Mouse (Mus musculus): ENCODE measurements at regions not wholly inside any gene's neighbourhood (a gene's known extent, or its start where the extent isn't known, plus 50 kb on each side); places are given as distances from the start of the nearest gene placed in this dataset.

DNA sequence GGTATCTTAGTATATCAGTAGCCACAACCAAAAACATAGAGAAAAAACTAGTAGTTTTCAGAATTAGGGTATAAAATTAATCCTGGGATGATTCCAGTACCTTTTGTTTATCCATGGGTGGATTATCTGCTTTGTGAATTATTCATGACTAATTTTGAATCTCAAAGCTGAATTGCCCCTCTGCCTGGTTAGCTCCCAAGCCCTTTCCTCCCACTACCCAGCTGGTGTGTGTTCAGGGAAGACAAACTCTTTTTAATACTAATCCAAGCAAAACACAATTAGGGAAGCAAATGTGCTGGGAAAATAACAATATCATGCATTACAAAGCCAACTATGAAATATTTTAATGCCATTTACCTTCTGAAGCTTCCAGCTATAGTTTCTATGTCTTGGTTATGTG, 347.4 kb downstream of the Gm43517 start:
- no peak for DNase-seq

- no peak for DNase-seq
These were observed 352.1 kb downstream of the Gm43517 start for GRCm38 (mm10) chr12:49737100-49737499.

GRCm38 (mm10) chr12:49739960-49740740, 355.2 kb downstream of the Gm43517 start:
- DNase-seq, result no peak

GRCm38 (mm10) chr12:49743402-49743801, 358.4 kb downstream of the Gm43517 start:
- no peak for DNase-seq

- no peak for DNase-seq
These were observed 362.1 kb downstream of the Gm43517 start for GRCm38 (mm10) chr12:49747081-49747480.

GRCm38 (mm10) chr12:49758391-49758790, 373.4 kb downstream of the Gm43517 start:
- DNase-seq, result no peak

- no peak for DNase-seq
These were observed 379.6 kb downstream of the Gm43517 start for GRCm38 (mm10) chr12:49764541-49764940.

GRCm38 (mm10) chr12:49808341-49808740, 423.4 kb downstream of the Gm43517 start:
- no peak for DNase-seq

DNA sequence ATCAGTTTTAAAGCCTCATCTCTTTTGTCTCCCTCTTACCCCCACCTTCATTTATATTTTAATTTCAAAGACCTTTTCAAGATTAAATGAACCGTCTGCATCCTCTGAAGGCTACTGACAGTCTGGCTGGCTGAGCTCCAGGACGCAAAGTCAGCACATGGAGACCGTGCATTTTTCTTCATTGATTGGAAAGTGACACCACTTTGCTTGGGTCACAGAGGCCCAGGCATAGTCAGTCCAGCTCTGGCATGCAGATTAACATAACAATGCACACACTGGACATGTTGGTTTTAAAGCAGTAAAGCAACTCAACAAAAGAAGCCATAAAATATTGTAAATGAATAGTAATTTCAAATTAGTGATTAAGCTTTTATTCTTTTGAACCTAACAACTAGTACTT, 429.7 kb downstream of the Gm43517 start:
- no peak for DNase-seq

DNA sequence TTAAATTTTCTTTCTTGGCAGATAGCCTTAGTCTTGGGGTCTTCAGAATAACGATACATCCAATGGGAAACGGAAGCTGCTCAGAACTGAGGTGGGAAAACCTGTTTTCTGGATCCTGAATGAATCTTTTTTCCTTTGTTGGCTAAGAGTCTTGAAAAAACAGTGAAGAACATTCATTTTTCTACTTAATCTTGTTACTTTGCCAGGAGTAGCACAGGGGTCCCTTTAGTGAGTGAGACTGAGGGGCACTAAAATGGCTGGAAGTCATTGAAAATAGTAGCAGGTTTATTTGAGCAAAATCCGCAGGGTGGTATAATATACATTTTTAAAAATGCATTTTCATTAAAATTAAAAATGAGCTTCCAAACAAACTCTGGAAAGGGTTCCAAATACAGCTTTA, 442.8 kb downstream of the Gm43517 start:
- no peak for DNase-seq

DNA sequence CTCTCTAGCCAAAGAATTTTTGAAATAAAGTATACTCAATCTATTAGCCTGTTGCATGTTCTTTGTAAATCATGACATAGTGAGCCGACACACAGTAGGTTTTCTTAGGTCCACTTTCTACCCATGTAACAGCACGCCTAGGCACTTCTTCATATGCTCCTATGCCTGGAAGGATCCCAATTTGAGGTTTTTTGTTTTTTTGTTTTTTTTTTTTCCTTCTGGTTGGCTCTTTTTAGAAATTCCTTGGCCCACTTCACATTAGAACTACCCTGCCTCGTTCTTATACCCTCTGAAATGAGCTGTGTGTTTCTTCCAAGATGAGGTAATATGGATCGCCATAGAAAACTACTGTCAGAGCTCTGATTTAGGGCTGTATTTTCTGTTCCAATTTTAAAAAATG, 443.6 kb downstream of the Gm43517 start:
- no peak for DNase-seq

DNA sequence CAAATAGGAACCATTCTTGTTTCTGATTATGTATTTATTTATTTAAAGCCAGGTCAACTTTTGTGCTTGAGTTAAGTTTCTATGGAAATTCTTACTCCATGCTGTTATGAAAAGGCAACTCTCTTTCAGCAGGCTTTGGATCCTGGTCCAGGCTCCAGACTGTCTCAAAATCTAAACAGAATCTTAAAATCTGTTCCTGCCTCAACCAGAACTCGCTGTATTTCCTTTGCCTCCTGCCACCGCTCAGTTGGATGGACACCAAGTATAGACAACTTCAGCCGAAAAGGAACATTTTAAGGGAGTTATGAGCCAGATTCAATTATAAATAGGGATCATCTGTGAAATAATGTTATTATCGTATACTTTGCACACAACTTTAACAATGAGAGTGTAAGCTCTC, 445.7 kb downstream of the Gm43517 start:
- no peak for DNase-seq

DNA sequence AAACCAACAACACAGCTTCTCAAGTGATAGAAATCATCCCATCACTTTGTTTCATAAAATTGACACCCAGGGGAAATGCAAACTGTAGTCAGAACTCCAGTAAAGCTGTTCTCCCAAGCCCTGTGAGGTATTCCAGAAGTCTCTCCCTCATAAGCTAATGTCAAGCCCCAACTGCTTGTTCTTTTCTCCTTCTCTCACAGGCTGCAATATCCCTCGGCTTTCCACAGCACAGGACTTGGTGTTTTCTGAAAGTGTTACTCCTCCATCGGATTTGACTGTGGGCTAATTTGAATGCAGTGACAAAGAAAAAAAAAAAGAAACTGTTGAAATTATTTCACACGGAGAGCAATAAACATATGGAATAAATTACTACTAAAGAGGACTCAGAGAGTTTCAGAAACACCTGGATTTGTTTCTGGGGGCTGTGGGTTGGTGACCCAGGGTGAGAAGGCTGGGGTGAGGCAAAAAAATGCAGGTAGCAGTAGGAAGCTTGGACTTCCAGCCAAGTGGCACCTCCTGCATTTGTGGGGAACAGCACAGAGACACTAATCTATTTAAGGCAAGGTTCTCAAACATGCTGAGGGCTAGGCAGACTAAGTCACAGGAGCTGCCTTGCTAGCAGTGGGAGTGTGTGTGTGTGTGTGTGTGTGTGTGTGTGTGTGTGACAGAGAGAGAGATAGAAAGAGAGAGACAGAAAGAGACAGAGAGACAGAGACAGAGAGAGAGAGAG, 447.3 kb downstream of the Gm43517 start:
- DNase-seq, result no peak

DNA sequence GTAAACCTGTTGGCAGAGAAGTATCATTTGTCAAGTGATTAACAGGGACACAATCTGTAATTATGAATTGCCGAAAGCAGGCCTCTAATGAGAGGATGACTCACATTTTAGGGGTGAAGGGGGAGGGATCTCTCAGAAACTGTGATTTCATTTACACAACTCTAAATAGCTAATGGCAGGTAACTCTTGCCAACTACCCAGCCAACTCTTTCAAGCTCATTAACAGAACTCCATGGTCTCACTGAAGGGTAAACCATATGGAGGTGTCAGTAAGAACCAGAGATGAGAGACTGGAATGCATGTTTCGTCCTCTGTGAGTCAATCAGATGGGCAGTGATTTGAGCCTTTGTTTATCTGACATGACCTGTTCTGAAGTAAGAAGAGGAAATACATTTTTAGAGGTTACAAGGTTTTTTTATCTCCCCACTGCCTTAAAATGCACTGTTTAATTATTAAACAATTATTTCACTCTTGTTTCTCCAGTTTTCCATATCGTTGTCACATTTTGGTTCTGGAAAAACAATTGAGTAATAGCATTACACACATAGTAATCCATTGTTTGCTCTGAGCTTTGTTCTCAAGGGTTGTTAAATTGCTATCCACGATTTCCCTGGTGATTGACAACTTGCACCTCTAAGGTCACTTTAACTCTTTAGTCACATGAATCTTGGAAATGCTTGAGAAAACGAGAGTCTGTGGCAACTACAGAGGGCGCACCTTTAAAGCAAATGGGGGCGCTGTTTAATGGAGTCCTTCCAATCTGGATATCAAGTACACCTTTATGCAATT, 451.5 kb downstream of the Gm43517 start:
- no peak for DNase-seq

DNA sequence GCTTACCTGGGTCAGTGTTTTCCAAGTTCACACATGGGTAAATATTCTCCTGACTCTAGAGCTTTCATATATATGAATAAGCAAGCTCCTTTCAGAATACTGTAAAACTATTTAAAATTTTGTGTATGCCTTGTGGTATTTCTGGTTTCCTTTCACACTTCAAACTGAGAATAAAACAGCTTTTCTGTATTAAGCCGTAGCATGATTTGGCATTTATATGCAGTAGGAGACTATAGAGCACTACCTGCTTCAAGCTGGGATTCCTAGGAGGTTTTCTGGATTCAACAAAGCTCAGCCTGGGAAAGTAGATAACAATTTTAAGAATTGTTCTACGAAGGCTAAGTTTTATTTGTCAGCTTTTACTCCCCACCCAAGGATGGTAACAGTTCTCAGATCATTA, 500.5 kb downstream of the Gm43517 start:
- DNase-seq, result no peak

- no peak for DNase-seq
These were observed 502.3 kb downstream of the Gm43517 start for GRCm38 (mm10) chr12:49887246-49887645.

- DNase-seq, result no peak
These were observed 512.8 kb downstream of the Gm43517 start for GRCm38 (mm10) chr12:49897768-49898167.

GRCm38 (mm10) chr12:49915691-49916090, 530.7 kb downstream of the Gm43517 start:
- DNase-seq, result no peak

DNA sequence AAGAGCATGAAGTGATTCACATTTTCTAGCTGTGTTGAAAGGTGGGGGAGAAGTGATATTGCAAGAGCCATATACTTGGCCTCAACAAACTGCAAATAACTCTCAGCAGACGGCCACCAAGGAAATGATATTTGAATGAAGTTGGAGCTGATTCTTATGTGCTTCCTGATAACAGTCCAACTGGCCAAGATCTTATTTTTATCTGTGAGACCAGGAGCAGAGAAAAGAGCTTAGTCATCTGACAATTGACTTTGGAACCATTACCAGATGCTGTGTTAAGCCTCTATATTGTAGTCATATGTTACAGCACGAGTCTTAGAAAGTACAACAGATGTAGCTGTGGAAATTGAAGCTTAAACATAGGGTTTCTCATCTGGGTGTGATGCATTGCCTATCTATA, 536.6 kb downstream of the Gm43517 start:
- DNase-seq, result no peak

GRCm38 (mm10) chr12:49940818-49941217, 555.8 kb downstream of the Gm43517 start:
- DNase-seq, result no peak

- no peak for DNase-seq
These were observed 560.1 kb downstream of the Gm43517 start for GRCm38 (mm10) chr12:49944911-49945627.

- no peak for DNase-seq
These were observed 560.8 kb downstream of the Gm43517 start for GRCm38 (mm10) chr12:49945628-49946220.

All from adrenal gland, postnatal 10 days (tissue).